Mouse (Mus musculus) T-cell, adult 2 months (primary cell): ENCODE results near the gene Aldh1a2.

Experiments used
- DNase-seq: peaks from one replicate; pipeline ENCODE4 v3.0.0; 2022; ENCODE audit warnings: low spot score

Aldh1a2 gene

DNA sequence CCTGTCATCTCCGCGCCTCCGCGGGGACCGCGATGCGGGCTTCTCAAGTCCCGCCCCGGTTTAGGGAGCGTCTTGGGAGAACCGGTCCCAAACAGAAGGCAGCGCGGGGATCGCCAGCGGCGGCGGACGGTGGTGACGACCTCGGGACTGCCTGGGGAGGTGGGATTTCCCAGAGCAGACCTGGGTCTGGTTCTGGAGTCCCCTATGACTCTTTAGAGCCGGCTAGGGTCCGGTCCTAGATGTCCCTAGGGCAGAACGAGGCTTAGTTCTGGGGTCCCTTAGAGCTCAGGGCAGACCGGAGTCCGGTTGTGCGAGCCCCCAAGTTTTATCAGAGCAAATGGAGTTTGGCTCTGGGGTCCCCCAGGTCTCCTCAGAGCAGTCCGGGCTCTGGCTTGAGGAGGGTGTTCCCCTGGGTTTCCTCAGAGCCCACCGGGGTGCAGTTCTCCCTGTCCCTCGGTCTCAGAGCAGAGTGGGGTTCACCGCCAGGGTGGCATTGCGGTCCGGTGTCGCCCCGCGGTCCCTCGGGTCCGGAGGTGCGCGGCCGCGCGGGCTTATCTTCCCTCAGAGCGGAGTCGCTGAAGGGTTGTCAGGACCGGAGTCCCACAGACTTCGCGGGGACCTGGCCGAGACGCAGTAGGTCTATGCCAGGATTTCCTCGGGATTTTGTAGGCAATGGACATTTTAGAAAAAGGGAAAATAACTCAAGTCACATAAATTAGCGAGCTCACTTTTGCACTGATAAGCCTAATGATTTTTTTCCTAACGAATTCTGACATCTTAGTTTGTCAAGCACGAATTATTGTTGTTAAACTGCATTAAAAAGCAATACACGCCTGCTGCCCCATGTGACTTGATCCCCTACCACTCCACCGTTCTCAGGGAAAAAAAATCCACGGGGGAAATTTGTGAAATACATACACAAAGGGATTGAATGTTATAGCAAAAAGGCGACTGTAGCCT lies 727 bp downstream of the Aldh1a2 start:
- DNase-seq, result no peak

DNA sequence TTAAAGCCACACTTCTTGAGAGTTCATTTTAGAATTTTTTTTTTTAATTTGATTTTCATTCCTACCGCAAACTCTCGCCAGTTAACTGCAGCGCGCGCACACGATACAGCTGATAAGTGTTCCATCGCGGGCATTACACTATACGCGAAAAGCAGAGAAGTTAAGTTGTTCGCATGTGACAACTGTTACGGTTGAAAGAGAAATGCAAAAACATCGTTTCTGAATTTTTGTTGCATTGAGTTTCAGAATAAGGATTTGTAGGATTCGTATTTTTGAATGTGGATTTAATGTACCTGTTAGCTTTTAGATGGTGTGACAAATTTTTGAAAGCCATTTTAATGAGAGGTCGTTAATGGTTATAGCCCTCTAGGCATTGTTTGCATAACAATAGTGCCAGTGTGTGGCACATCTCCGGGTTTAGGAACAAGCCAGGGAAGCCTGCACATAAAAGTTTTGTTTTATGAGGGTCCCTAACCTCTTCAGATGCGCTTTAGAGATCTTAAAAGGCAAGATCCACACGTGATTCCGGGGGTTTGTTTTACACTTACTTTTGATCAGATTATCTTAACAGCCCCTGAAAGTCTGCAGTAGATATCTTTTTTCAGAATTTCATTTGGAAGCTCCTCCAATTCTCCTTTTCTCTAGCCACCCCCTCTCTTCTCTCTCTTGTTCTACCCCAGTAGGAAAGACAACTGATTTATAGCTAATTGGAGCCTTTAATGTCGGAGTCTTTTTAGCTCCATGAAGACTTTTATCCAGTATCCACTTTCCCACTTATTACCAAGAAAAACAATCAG lies 1.6 kb downstream of the Aldh1a2 start:
- no peak for DNase-seq

GRCm38 (mm10) chr9:71217793-71218095 lies 2.2 kb downstream of the Aldh1a2 start:
- no peak for DNase-seq

DNA sequence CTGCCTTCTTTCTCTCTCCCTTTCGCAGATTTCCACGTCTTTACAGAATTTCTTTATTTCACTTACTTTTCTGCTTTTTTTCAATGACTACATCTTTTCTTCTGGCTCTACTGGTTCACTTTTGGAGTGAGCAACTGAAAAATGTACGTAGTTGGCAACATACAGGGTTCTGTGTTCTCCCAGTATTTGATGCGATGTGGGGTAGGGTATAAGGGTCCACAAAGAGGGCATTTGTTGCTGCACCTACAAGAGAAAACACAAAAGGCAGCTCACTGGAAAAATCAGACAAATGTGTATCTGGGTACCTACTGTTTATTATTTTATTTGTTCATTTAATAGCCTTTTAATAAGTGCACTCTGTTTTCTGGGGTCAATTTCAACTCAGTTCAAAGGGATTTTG lies 3.6 kb downstream of the Aldh1a2 start:
- DNase-seq, result no peak

DNA sequence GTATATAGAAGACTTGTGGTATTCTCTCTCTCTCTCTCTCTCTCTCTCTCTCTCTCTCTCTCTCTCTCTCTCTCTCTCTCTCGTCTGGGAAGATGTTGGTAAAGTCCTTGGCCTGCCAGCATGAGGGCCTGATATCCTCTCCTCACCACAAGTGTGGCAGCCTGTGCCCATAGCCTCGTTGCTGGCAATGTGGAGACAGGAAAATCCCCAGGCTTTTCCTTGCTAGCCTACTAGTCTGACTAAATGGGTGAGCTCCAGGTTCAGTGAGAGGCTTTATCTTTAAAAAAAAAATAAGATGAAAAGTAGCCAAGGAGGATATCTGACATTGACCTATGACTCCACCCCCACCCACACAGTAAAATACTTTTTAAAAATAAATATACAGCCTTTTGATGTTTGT lies 4.8 kb downstream of the Aldh1a2 start:
- DNase-seq, result no peak

- no peak for DNase-seq
Observed at GRCm38 (mm10) chr9:71227226-71227970, 11.8 kb downstream of the Aldh1a2 start.

DNA sequence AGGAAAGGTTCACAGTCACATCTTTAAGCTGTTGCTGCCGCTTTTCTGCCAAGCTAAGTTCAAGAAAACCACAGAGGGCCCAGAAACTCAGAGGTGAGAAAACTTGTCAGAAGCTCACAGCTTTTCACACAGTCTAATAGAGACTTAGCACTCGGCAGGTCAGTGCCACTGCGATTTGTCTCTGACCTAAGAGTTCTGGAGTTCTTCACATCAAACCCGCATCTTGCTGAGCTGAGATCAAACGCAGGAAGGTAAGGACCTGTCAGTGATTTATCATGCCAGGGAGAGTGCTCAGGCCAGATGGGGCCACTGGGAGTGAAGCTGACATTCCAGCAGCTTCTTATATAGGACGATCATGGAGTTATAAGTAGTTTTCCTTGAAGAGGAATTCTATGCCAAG lies 14.4 kb downstream of the Aldh1a2 start:
- no peak for DNase-seq

DNA sequence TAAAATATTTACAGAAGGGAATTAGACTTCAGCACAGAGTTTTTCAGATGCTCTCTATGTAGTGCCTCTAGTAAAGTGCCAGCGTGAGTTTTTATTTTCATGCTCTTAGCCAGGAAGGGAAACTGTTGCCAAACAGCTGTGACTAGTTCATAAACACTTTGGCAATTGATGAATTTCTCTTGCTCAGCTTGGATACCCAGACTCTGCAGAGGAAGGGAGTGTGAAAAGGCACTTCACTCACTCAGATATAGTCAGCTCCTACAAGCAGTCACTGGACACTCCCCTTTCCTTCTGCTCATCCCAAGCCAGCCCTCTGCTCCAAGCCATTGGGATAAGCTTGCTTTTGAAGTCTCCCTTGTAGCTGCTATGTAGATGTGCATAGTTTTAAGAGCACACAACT lies 21.0 kb downstream of the Aldh1a2 start:
- no peak for DNase-seq

DNA sequence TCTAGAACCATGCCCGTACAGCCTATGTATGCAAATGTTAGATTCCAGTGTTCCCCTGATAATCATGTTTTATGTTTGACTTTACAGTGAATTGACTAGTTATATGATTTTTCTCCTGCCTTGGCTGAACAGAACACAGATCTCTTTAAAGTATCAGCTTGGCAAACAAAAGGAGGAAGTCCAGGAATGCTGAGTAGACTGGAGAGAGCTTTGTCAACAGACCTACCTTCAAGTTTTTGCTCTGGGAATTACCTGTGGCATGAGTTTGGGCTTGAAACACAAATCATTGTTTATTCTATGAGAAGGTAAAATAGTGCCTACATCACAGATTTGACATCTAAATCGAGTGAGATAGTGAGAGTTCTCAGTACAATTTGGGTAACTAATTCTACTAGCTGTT lies 24.3 kb downstream of the Aldh1a2 start:
- no peak for DNase-seq

DNA sequence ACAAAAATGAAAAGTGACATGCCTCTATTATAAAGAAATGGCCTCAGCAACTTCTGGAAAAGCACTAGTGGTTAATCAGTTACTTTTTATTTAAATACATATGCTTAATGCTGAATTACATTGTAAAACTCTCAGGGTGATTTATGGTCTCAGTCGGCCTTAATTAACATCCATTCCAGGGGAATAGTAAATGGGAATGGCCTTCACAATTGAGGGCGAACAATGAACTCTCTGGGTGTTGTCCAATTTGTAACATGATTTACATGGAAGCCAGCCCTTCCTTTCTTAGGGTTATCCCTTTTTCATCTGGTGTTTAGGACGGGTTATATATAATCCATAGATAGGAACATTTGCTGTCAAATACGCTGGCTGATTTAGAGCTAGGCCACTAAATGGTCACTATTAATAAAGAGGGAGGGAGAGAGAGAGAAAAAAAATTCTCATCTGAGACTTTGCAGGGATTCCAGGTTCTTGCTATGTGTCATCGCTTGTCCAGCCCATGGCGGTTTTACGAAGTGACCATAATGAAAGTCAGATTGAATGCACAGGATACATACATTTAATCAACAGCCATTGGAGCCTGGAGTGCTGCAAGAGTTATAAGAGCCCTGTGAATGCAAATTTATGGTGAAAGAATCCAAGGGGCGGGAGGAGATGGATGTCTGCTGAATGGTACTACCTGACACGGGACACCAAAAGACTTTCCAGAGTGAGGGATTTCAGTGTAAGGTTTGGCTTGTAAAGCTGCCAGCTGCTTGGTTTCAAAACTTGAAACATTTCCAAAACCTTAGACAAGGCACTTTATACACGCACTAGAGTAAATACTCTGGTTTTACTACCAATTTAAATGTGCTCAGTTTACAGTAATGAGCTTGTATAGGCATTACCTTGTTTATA lies 26.2 kb downstream of the Aldh1a2 start:
- no peak for DNase-seq

DNA sequence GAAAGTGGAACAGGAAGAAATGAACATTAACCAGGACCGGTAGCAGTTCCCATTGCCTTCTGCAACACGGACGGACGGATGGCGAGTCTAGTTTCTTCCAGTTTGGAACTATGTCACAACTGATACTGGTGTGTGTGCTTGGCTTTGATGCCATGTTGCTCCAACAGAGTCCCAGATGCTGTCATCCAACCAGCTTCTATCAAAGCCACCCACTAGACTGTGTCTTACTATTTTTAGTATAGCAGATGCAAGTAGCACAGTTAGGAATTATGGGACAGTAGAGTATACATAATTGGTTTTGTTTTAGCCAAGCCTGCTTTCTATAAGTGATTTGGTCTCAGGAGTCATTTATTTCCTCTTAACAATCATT lies 26.8 kb downstream of the Aldh1a2 start:
- no peak for DNase-seq

DNA sequence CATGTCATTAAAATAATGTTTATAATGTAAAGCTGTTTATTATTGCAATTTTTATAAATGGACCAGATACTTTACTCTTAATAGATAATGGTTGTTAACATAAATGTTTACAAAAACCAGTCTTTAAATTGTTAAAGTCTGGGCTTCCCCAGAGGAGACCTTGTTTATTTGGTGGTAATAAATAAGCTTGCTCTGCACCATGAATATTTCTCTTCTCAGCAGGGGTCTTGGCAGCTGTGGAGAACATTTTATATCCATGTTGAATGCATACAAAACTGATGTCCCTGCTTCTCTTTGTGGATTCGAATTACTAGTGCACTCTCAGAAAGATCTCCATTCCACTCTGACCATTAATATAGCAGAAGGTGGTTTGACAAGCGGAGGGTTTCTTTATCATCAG lies 38.8 kb downstream of the Aldh1a2 start:
- DNase-seq, result no peak

DNA sequence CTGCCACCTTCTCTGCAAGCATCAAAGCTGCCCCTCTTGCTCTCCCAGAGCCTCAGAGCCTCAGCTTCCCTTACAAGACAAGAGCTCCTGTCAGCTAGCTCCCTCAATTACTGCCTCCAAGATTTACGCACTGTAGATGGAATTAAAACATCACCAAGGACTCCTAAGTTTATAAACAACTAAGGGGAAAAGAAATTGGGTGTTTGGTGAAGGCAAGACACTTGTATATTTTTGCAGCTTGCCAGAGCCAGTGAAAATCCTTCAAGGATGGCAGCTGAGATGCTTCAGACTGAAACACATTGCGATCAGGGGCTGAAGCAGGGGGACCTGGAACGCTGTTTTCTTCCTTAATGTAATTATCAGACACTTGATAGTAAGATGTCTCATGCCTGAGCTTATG lies 47.1 kb downstream of the Aldh1a2 start:
- no peak for DNase-seq

DNA sequence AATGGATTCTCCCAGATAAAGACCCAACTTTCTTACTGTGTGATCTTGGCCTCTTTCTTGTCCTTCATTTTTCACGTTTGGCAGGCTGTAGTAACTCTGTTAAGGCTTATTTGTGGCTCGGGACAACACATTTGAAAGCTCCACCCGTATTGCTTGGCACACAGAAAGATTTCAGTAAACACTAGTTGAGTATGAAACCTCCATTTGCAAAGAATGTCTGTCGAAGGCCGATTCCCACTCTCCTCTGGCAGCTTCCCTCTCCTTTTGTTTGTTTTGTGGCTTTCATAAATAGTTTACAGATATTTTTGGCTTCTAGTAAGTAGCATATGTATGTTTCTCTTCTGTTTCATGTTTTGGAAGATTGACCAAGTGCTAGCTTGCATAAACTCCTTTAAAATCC lies 54.1 kb downstream of the Aldh1a2 start:
- DNase-seq, result no peak

DNA sequence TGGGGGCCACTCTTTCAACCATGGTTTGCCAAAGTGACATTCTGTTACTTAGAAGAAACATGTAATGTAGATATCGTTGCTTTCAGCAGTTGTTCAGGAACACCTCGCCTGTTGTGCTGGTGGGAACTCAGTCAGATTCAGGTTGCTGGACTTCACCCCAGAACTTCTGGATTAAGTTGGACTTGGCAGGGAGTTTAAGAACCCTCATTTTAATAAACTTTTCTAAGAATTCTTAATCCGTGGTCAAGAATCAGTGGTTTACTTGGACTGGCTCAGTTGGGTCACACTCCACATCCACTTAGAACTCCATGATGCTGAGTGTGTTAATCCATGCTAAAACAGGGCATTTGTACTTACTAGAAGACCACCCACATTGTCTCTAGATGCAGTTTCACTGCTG lies 54.6 kb downstream of the Aldh1a2 start:
- no peak for DNase-seq

GRCm38 (mm10) chr9:71276149-71276721 lies 60.6 kb downstream of the Aldh1a2 start:
- no peak for DNase-seq

GRCm38 (mm10) chr9:71278741-71279140 lies 63.2 kb downstream of the Aldh1a2 start:
- no peak for DNase-seq

DNA sequence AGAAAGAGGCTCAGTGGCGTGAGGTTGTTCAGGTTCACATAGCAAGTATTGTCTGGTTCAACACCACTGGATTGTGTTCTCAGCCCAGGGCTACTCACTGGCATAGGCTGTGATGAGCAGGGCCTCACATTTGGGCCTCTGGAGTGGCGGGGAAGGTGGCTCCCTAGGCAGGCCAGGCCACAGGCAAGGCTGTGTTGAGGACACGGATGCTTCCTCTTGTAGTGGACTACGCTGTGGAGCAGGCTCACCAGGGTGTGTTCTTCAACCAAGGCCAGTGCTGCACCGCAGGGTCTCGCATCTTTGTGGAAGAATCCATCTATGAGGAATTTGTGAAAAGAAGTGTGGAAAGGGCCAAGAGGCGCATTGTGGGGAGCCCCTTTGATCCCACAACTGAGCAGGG lies 67.6 kb downstream of the Aldh1a2 start:
- no peak for DNase-seq

DNA sequence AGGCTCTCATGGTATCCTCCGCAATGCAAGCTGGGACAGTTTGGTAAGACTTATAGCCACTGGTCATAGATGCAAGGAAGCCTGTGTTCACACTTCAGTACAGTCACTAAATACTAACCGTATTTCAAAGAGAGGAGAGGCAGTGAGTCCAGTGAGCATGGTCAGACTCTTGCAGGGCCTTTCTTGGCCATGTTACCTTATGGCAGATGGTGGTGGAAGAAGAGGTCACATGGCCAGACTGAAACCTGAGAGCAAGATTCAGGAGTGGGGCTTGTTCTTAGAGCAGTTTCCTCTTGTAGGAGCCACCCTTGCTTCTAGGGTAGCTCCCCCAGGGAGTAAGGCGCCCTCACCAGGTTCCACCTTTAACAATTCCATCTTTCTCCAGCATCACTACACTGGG lies 69.6 kb downstream of the Aldh1a2 start:
- no peak for DNase-seq

- no peak for DNase-seq
Observed at GRCm38 (mm10) chr9:71286420-71286819, 70.8 kb downstream of the Aldh1a2 start.

DNA sequence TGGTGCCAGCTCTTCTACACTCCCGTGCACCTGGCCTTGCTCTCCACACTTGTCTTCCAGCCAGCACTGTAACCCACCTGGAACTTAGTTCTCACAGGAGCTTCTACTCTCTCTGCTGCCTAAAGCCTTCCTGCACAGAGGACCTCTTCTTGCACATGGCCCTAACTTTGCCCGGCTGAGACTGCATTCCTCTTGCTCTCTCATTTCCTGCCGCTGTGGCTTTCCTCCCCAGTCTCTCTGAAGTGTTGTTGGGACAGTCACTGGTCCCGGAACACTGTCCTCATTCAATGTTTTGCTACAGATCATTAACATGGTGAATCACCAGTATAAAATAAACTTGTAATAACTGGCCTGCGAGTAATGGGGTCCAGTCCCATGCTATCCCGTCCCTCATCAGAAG lies 73.1 kb downstream of the Aldh1a2 start:
- no peak for DNase-seq
